Mouse (Mus musculus) cerebellum, postnatal 4 days (tissue): ENCODE results near the gene Csnk2a1.
"Not testable (repeated sequence)": the region's sequence is repeated elsewhere in the genome, so short reads cannot be mapped to it uniquely, and the experiment has no call there.

Source experiments
- DNase-seq, 2 experiments: peaks; one replicate each; pipeline ENCODE4 v3.0.0; 2022; ENCODE audit warnings: low spot score in 2 of 2, mixed read lengths in 1 of 2

The Csnk2a1 gene

GRCm38 (mm10) chr2:152237926-152238325, 11.3 kb downstream of the Csnk2a1 start:
- DNase-seq, result no peak

- no peak for DNase-seq
Measured at GRCm38 (mm10) chr2:152240580-152240979, 13.9 kb downstream of the Csnk2a1 start.

GRCm38 (mm10) chr2:152247213-152247612, 20.6 kb downstream of the Csnk2a1 start:
- no peak for DNase-seq

GRCm38 (mm10) chr2:152250511-152250910, 23.9 kb downstream of the Csnk2a1 start:
- no peak for DNase-seq

GRCm38 (mm10) chr2:152259739-152260138, 33.1 kb downstream of the Csnk2a1 start:
- DNase-seq, result no peak

- no peak for DNase-seq
Measured at GRCm38 (mm10) chr2:152273639-152274038, 47.0 kb downstream of the Csnk2a1 start.

- no peak for DNase-seq
Measured at GRCm38 (mm10) chr2:152281407-152281806, 54.8 kb downstream of the Csnk2a1 start.

GRCm38 (mm10) chr2:152287560-152287959, 60.9 kb downstream of the Csnk2a1 start:
- no peak for DNase-seq

- DNase-seq, result no peak
Measured at GRCm38 (mm10) chr2:152288046-152288445, 61.4 kb downstream of the Csnk2a1 start.

- not testable (repeated sequence) for DNase-seq
Measured at GRCm38 (mm10) chr2:152289623-152290022, 63.0 kb downstream of the Csnk2a1 start.

- no peak for DNase-seq
Measured at GRCm38 (mm10) chr2:152292475-152292874, 65.8 kb downstream of the Csnk2a1 start.

GRCm38 (mm10) chr2:152293179-152293726, 66.6 kb downstream of the Csnk2a1 start:
- DNase-seq, result no peak

- DNase-seq, result peak; percentile 74 to 88
Measured at GRCm38 (mm10) chr2:152293727-152294475, 67.3 kb downstream of the Csnk2a1 start, which contains the start of gene Tbc1d20. TSS of gene Tbc1d20 (plus strand) at chr2:152293828.

- DNase-seq, result no peak
Measured at GRCm38 (mm10) chr2:152294541-152294940, 67.9 kb downstream of the Csnk2a1 start.

- DNase-seq, result no peak
Measured at GRCm38 (mm10) chr2:152302862-152303261, 76.2 kb downstream of the Csnk2a1 start.

- DNase-seq, result no peak
Measured at GRCm38 (mm10) chr2:152303781-152304180, 77.1 kb downstream of the Csnk2a1 start.

- no peak for DNase-seq
Measured at GRCm38 (mm10) chr2:152305480-152305879, 78.8 kb downstream of the Csnk2a1 start.

GRCm38 (mm10) chr2:152307186-152307585, 80.5 kb downstream of the Csnk2a1 start:
- no peak for DNase-seq

GRCm38 (mm10) chr2:152312996-152313395, 86.4 kb downstream of the Csnk2a1 start:
- DNase-seq, result no peak

GRCm38 (mm10) chr2:152313926-152314325, 87.3 kb downstream of the Csnk2a1 start:
- DNase-seq, result no peak

GRCm38 (mm10) chr2:152317054-152317453, 90.4 kb downstream of the Csnk2a1 start:
- DNase-seq, result no peak

GRCm38 (mm10) chr2:152321558-152321957, 94.9 kb downstream of the Csnk2a1 start:
- no peak for DNase-seq

GRCm38 (mm10) chr2:152322198-152322597, 95.6 kb downstream of the Csnk2a1 start:
- no peak for DNase-seq
